Mouse (Mus musculus) adrenal gland, postnatal 4 days (tissue): ENCODE measurements at regions not wholly inside any gene's neighbourhood (a gene's known extent, or its start where the extent isn't known, plus 50 kb on each side); places are given as distances from the start of the nearest gene placed in this dataset.
"Not testable (repeated sequence)": the region's sequence is repeated elsewhere in the genome, so short reads cannot be mapped to it uniquely, and the experiment has no call there.

ENCODE experiments used
- DNase-seq, 2 experiments: peaks; one replicate each; pipeline ENCODE4 v3.0.0; 2021 to 2022; ENCODE audit warnings: low spot score in 2 of 2, mixed read lengths in 2 of 2

DNA sequence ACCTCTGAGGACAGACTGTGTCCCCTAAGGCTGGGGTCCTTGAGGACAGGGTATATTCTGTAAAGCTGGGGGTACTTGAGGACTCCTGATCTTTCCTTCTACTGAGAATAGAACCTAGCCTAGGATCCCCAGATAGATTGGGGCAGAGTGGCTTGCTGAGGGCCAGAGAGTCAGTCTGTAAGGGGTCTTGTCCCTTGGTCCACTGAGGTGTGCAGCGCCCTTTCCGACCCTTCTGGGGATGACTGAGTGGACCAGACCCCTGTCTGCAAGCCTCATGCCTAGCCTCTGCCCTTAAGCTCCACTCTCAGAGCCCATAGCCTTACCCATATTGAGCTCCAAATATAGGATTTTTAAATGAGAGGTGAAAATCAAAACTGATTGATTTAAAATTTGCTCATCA is 152.2 kb upstream of the Mocs1 start:
- no peak for DNase-seq

DNA sequence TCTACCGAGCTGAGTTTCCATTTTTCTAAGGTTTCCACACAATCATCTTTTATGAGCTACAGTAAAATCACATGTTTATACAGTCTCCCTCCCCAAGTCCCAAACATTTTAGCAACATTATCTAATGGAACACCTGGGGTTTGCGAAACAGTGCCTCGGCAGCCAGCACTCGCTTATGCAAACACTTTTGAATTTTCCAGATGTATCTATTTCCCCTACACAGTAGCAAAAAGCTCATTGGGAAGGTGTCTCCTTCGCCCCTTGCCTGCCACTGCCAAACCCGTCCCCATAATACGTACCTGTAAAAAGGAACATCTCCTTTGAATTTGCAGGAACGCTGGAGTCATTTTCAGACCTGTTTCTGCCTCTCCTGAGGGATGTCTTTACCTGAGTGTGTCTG is 149.6 kb upstream of the Mocs1 start:
- no peak for DNase-seq

DNA sequence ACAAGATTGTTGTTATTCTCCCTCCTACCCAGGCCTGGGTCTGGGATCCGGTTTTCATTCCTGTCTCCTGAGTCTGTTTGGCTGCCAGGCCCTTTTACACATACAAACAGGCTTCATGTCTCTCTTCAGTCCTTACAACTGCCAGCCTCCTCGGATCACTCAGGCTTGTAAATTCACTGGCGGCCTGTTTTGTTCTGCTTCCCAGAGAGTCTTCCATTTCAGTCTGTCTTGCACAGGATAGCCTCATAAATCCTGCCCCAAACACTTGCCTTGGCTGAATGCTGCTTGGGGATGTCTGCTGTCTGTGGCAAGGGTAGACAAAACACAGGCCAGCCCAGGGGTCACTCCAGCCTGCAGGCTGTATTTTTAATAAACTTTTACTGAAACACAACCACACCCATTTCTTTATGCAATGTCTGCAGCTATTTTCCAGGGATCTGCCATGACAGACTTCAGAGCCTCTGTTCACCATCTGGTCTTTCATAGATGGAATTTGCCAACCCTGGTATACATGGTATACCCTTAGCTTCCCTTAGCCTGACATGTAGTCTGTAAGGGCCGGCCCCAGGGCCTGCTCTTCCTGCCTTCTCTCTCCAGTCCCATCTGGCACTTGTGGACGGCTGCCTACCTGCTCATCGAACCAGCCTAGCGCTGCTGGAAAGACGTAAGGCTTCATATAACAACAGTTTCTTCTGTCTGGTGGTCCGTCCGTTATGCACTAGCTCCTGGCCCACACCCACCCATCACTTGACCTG is 149.0 kb upstream of the Mocs1 start:
- DNase-seq: no peak

DNA sequence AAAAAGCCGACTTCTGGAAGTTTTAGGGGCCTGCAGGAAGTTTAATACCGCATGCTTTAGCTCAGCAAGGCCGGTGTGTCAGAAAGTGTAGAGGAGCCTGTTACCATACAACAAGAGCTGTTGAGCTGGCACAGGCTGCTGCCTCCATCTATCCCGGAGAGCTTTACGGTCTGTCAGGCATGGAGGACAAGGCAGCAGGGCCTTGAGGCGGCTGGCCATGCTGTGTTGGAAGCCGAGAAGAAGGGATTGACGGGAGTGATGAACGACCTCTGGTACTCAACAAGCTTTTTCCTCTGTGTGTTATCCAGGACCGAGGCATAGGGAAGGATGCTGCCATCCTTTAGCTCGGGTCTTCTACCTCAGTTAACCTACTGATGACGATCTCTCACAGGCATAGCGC is 146.8 kb upstream of the Mocs1 start:
- no peak for DNase-seq

DNA sequence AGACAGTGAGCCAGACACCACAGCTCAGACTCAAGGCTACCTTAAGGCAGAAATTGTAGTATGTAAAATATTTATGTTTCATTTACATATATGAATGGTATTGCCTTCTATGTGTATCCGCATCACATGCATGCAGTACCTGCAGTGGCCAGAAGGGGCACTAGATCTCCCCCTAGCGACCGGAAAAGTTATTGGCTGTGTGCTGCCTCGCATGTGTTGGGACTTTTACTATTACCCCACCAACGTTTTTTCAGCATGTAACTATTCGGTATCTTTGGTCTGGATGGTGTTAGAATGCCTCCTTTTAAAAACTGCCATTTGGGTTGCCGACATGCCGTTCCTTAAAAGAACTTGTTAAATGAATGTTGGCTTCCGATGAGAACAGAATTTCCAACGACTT is 145.7 kb upstream of the Mocs1 start:
- DNase-seq: no peak

DNA sequence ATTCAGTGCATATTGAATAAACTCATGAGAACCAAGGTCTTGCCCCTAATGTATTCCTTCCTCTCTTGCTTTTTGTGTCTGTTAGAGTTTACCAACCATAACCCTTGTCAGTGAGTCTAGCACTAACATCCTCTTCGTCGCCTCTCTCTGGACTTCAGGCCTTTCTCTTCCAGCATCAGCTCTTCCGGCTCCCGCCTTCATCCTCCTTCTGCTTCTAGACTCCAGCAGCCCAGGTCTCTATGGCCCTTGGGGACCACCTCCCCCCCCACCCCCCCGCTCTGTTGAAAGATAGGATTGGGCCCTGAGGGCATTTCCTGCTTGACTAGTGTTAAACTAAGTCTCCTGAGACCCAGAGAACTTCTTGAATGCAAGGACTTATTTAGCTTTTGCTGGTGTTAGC is 144.7 kb upstream of the Mocs1 start:
- no peak for DNase-seq

DNA sequence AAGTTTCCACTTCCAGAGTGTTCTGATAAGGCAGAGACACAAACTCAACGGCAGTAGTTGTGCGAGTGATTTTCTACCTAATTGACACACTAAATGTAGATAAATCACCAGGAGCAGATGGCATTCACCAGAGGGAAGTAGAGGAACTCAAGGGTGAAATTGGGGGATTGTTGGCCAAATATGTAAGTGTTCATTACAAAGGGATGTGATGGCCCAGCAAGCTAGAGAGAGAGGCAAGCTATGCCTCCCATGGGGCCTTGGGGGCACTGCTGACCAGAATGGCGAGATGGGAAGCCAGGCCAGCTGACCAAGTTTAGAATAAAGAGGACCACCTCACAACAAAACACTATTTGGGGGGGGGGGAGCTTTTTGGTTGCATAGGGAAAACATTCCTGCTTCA is 136.5 kb upstream of the Mocs1 start:
- DNase-seq: no peak

DNA sequence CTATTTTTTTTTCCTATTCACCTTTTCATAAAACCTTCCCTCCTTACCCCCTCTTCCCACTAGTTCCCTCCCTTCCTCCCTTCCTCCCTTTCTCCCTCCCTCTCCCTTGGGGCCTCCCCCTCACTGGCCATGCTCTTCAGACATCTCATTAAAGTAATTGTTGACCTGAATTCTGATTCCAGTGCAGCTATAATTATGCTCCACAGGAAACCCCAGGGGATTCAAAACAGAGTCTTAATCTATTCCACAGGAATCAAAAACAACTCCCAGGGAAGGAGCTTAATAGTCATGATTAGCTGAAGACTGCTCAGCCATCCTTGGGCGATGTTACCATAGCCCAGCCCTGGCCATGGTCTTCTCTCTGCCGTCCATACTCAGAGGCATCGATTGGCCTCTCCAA is 123.7 kb upstream of the Mocs1 start:
- DNase-seq: no peak

DNA sequence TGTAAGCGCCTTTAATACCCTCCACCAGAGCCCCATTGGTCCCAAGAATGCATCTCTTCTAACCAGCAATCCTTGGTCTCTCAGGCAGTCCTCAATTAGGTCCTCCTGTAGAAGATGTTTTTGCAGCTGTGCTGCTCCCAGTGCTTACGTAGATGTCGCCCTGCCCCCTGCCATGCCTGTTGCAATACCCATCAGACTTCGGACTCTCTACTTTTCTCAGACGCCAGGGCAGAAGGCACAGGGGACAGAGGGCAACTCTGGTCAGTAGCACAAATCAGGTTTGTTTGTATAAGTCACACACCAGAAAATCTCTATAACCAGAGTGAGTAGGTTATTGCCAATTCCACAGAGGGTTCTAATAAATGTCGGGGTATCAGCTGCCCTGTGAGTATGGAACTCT is 123.0 kb upstream of the Mocs1 start:
- no peak for DNase-seq

DNA sequence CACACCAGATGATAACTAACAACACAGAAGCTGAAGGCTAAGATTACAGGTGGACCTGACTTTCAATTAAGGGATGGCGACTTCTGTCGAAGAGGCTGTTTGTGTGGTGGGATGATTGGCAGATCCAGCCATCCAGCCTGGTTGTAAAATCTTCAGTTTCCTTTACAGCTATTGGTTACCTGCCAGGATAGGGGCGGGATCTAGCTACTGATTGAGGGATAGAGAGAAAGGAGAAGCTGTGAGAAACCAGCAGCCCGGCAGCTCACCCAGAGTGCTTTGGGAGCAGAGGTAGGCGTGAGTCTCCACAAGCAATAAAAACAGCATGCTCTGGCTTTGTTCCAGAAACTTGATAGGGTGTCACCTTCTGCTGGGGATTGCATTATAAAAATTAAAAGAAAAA is 119.1 kb upstream of the Mocs1 start:
- no peak for DNase-seq

DNA sequence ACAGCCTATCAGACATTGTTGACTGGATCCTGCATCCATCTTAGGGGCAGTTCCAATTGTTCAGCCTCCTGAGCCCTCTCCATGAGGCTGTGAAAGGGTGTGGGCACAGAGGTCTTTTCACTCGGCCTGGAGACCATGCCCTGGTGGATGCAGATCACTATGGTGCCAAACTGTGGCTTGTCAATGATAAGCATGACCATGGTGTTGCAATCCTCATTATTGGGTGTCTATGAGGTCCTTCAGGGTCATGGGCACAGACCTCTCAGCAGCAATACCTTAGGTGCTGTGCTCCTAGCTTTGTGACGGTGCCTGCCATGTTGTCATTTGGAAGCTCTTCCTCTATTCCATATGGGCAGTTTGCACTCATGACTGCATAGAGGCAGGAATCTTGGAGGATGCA is 114.0 kb upstream of the Mocs1 start:
- no peak for DNase-seq

DNA sequence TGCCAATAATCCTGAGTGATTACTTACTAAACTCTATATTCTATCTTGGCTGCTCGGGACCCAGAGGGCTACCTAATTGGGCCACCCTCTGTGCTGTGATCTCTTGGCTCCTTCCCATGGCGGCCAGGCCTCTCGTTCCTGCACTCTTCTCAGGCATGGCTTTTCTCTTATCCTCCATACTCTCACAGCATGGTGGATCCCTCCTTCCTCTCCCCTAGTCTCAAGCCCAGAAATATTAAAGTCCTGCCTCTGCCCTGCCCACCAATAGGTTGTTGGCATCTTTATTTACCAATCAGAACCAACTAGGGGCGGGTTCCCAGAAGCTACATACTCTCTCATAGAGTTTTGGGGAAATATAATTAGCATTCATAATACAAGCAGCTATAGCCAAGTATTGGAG is 100.6 kb upstream of the Mocs1 start:
- no peak for DNase-seq

DNA sequence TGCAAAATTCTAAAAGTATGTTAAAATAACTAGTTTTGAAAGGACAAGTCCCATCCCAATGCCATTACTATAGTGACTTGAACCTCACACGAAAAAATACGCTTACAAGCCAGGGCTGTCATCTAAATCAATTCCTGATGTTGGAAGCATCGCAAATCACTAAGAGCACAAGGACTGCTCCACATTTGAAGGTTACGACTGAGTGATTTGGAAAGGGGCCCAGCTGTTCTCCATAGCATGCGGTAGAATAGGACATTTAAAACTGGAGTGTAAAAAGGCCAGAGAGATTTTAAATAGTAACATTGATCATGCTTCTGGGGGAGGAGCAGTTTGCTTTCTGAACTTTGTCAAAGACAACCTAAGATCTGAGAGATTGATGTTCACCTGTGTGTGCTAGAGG is 92.8 kb upstream of the Mocs1 start:
- peak in 1 of 2 experiments; percentile 25 for DNase-seq

DNA sequence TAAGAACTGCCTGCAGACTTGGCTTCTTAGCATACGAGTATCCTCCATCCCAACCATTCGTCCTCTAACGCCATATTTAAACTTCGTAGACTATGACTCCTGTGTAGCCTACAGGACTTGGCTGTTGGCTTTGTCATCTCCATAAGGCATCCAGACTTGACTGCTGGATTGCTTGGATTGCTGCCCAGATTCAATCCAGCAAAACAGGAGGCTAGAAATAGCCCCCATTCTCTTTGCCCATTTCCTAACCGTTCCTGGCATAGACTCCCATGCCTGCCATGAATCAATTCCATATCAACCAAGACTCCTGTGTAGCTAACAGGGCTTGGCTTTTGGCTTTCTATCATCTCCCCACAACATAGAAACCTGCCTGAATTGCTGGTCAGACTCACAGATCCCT is 90.3 kb upstream of the Mocs1 start:
- DNase-seq: no peak

DNA sequence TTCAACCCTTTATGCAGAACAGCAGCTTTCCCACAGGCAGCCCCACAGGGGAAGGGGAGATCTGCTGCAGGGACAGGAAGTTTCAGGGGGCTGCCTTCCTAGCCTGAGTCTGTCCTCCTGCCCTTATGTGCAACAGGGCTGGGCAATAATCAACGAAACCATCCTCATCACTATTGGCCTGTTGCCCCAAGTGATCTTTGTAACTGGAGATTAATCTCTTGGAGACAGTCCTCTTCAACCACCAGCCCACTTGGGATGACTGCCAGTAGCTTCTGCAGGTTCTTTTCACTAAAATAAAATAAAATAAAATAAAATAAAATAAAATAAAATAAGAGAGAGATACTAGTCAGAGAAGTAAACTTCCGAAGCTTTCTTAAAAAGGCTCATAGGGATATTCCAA is 85.5 kb upstream of the Mocs1 start:
- no peak for DNase-seq

DNA sequence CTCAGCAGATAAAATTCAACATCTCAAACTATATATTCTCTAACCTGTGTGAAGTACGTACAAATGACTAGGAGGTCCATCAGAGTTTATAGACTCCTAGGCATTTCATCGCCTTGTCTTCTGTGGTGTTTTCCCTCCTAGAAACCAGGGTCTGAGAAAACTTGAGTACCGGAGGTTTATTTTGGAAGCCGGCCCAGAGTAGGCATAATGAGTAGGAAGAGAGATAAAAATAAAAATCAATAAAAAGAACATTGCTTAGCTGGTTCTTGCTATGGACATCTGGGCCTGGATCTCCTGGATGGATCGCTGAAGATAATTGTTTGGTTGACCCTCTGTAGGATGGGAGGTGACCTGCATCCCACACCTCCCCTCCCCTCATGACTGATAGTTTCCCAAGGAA is 81.5 kb upstream of the Mocs1 start:
- no peak for DNase-seq

DNA sequence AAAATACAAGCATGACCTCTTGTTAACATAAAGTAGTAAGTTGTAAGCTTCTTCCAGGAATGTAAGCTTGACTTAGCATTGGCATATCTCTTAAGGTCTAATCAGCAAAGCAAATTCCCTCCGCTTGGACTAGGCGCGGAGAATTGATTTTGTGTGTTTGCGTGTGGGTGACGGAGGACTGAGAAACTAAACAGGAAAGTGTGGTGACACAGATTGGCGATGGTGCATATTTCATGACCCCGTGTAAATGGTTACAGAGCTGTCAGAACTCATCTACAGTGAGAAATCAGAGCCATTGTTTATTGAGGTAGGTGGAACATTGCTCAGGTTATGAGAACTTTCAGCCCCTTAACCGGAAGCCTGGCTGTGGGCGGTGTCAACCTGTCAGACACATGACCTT is 78.8 kb upstream of the Mocs1 start:
- DNase-seq: no peak

DNA sequence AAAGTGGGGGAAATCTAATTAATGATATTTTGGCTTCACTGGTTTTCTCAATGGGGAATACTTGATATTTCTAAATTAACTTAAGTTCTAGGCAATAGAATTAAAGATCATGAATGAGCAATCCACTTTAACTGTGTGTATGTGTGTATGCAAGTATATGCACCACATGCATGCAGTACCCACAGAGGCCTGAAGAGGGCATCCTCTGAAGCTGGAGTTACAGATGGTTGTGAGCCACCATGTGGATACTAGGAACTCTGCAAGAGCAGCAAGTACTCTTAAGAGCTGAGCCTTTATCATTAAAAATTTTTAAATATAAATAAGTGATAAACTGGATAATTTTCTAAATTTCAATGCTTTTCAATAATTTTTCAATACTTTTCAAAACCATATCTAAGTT is 69.0 kb upstream of the Mocs1 start:
- DNase-seq: no peak

DNA sequence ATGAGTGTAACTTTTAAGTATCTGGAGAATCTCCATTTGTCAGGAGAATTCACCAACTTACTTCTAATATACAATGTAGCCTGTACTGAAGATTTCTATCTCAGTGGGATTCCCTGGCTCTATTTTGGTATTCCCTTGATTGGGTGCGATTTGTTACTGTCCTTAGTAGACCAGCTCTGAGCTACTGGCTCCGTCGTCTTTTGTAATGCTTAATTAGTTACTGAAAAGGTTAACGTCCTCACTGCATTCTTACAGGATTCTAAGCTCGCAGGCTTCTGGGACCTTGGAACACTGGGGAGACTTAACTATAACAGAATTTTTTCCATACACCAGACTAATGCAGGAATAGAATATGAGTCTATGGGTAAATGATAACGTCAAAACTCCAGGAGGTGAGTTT is 67.9 kb upstream of the Mocs1 start:
- DNase-seq: not testable (repeated sequence)

DNA sequence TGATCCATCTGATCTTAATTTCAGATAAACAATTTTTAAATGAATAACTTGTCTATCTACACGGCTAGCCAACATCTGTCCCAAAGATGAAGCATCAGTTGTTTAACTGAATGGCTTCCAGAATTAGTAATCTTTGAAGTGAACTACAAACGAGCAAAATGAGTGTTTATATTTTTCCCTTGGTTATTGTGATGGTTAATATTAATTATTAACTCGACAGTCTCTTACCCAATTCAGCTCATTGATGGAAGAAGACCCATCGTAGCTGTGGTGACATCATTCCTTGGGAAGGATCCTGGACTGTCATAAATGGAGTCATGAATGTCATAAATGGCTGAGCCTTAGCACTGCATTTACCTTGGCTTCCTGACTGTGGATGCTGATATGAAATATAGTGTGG is 60.4 kb upstream of the Mocs1 start:
- no peak for DNase-seq

DNA sequence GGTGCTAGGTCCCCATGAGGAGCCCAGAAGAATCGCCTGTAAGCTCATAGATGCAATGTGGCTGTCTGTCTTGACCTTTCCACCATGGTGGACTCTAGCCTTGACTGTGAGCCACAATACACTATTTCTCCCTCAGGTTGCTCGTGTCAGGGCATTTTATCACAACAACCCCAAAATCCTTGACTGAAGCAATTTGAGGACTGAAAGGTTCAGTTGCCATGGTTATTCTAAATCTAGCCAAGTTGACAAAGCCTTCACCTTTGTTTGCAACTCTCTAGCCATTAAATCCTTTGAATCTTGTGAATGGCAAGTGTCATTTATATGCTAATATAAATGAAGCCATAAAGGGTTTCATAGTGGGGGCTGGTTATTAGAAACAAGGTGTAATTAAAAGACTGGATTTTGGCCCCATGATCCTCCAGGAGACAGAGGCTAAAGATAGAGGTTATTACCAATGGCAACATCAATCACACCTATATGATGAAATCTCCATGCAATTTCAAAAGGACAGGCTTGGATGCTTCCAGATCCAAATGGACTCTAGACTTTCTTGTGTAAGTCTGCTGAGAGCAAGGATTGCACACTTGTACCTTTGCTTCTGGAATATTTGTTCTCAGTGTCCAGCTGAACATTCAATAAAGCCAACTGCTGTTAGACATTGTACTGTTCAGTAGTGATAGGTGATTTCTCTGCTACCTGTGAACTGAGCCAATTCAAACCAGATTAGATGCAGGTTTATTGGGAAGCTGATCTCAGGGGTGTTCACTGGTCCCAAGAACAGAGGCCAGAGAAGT is 59.5 kb upstream of the Mocs1 start:
- no peak for DNase-seq

DNA sequence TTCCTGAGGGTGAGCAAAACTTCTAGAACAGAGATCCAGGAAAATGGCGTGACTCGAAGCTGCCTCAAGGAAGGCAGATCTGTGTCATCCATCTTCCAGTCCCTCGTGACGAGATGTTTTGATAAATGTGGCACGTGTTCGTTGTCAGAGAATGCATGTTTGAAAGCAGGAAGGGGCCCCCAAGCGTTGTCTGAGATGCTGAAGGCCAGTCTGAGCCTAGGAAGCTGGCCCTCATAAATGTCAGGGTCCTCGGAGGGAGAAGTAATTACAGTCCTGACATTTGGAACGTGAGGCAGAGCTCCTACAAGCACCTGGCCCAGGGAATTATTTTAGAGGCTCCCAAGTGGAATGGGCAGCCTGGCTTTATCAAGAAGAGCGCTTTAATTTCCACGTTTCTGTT is 50.5 kb upstream of the Mocs1 start:
- no peak for DNase-seq
